Mouse (Mus musculus) stomach, embryonic 14.5 days (tissue): ENCODE results near the gene Rapgef5. TPM values are rescaled to one million over a fixed set of nuclear protein-coding genes. Genes with fewer than 3 reads are reported as not detected.

Experiments
- ATAC-seq: fragments of 200-750 bp; cut with Nextera tagmentation; 2 replicates; pipeline ENCODE4 v1.8.0; 2017; ENCODE audit warnings: low read depth, moderate TSS enrichment; ENCODE audit not compliant: insufficient number of reproducible peaks, insufficient read depth, low FRiP score
- H3K27ac ChIP-seq: fragments of 300-500 bp; sonication (generic); 2 replicates; pipeline ENCODE4 v1.5.1; 2014; ENCODE audit warnings: mild to moderate bottlenecking, low read length, moderate library complexity, mixed read lengths
- H3K27me3 ChIP-seq: fragments of 300-500 bp; sonication (generic); 2 replicates; pipeline ENCODE4 v1.6.1; 2014; ENCODE audit warnings: low read length, control low read depth, mixed read lengths; ENCODE audit not compliant: control insufficient read depth, insufficient read depth
- H3K36me3 ChIP-seq: fragments of 300-500 bp; sonication (generic); 2 replicates; pipeline ENCODE4 v1.6.1; 2014; ENCODE audit warnings: mild to moderate bottlenecking, control low read depth, low read length, moderate library complexity, mixed read lengths; ENCODE audit not compliant: control insufficient read depth, insufficient read depth
- H3K4me1 ChIP-seq: fragments of 300-500 bp; sonication (generic); 2 replicates; pipeline ENCODE4 v1.6.1; 2014; ENCODE audit warnings: low read length, control low read depth, mixed read lengths; ENCODE audit not compliant: control insufficient read depth, insufficient read depth
- H3K4me2 ChIP-seq: fragments of 300-500 bp; sonication (generic); replicated peaks from 2 replicates; pipeline ENCODE4 v1.6.1; 2014; ENCODE audit warnings: low read depth, low read length, control low read depth
- H3K4me3 ChIP-seq: fragments of 300-500 bp; sonication (generic); 2 replicates; pipeline ENCODE4 v1.5.1; 2014; ENCODE audit warnings: low read depth, low read length, control low read depth
- H3K9ac ChIP-seq: fragments of 300-500 bp; sonication (generic); replicated peaks from 2 replicates; pipeline ENCODE4 v1.6.1; 2014; ENCODE audit warnings: low read depth, mild to moderate bottlenecking, control low read depth, low read length, moderate library complexity, mixed read lengths
- H3K9me3 ChIP-seq: fragments of 300-500 bp; sonication (generic); 2 replicates; pipeline ENCODE4 v1.6.1; 2016; ENCODE audit warnings: low read depth, low read length, control low read depth; ENCODE audit not compliant: control insufficient read depth
- WGBS: fragments of 180-500 bp; shearing (Covaris S2); extraction: QIAGEN DNeasy Blood & Tissue Kit; methylation state at CpG from one replicate; pipeline ENCODE4 v1.1.7; 2014; 5-methylcytosine and 5-hydroxymethylcytosine counted together
- polyA plus RNA-seq: library from polyadenylated mRNA; unstranded; fragments of >200 nt; fragmentation: Nextera tagmentation; extraction: Ambion mirVana; gene quantifications from 2 replicates; pipeline ENCODE4 v1.2.1, GENCODE M21; 2014

Rapgef5 gene
- polyA plus RNA-seq, 1 experiment from 2014 or later: 11.9 TPM

DNA sequence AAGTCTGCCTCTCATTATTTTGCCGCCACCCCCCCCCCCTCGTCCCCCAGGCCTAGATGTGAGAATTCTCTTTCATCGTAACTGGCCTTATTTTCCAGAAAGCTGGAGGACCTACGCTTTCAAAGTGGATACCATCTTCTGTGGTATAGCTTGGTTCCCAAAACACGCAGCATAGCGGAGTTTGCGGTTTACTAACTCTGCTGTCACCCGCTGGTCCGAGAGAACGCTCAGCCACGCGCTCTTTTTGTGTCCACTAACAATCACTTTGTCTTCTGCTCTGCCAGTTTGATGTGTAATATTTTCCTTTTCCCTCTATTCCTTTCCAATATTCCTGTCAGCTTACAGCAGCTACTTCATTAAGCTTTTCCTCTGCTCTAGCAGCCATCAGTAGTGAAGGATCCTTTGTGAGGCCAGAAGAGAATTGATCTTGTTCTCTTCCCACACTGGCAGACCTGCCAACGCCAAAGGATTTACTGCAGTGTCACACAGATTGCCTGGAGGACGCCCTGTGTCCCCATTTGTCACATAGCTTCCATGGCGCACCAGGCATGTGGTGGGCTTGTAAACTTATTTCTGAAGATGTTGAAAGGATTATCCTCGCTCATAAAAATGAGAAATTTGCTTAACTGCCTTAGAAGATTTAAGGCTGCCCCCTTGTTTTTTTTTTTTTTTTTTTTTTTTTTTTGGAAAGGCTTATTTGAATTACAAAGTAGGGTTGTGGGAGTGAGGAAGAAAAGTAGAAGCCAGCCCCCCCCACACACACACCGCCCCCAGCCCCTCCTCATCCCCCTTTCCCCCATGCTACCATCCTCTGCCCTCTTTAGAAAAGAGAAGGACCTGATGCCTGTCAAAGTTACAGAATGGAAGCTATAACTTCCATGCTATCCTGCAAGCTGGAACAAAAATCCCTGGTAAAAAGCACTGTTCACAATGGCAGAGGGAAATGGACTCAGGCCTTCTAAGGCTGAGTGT, 292.4 kb downstream of the Rapgef5 start:
- H3K27me3 ChIP-seq: no peaks in the 10 kb centered on the region
- H3K4me3 ChIP-seq: no peak overlapping the region
- no peak overlapping the region for H3K9ac ChIP-seq
- H3K4me2 ChIP-seq: peak overlapping the region; percentile 27; the same call in 1 of the 2 replicates
- no peaks in the 10 kb centered on the region for H3K9me3 ChIP-seq
- ATAC-seq: no peak
- no peaks in the 10 kb centered on the region for H3K4me1 ChIP-seq
- WGBS: 41% methylated on average over 17 of the region's 17 CpGs
- no peak overlapping the region for H3K27ac ChIP-seq
- no peaks in the 10 kb centered on the region for H3K36me3 ChIP-seq
